In genomic region chr15:98772511-98773211, GRCm38 (mm10) we compare ENCODE assay signal across 8 mouse cellular contexts. TPM values are rescaled to one million over a fixed set of nuclear protein-coding genes. Genes with fewer than 3 reads are reported as not detected.
DNase-seq lines count a peak whose midpoint lies in the region; ATAC-seq lines count a peak whose summit lies in the region.

No protein-coding gene starts in this region.

- peaks cover 41% of the 10 kb centered on the region for H3K4me1 ChIP-seq in embryonic facial prominence, embryonic 15.5 days
- peaks cover 32% of the 10 kb centered on the region for H3K4me1 ChIP-seq in kidney, embryonic 16.5 days (ENCODE audit: insufficient read depth, low read length)
- peaks cover 36% of the 10 kb centered on the region for H3K4me1 ChIP-seq in megakaryocyte, embryonic 14.5 days

- 5% methylated on average over 36 of the region's 36 CpGs for WGBS in embryonic facial prominence, embryonic 15.5 days
- WGBS in kidney, embryonic 16.5 days, result 2% methylated on average over 36 of the region's 36 CpGs

- H3K4me2 ChIP-seq in embryonic facial prominence, embryonic 15.5 days (replicated peaks), result peak overlapping the region; percentile 53
- H3K4me2 ChIP-seq in kidney, embryonic 16.5 days (replicated peaks; ENCODE audit: low read depth, low read length), result peak overlapping the region; percentile 63

- DNase-seq in spleen, postnatal 36 days (ENCODE audit: low spot score in 2 of 2), result peak; percentile 48 to 59
- no peak for DNase-seq in spleen, adult 12 weeks (ENCODE audit: low spot score)
- DNase-seq in thymus, postnatal 0 days (ENCODE audit: low spot score), result peak; percentile 78
- no peak for DNase-seq in c-Kit-positive CD71-positive TER-119-positive erythroid progenitor cells, embryonic 14.5 days (ENCODE audit: low spot score)
- no peak for DNase-seq in left cerebral cortex, adult 11 months (ENCODE audit: low spot score)

- no peaks in the 10 kb centered on the region for H3K36me3 ChIP-seq in embryonic facial prominence, embryonic 15.5 days
- H3K36me3 ChIP-seq in kidney, embryonic 16.5 days (ENCODE audit: insufficient read depth, low read length), result no peaks in the 10 kb centered on the region
- H3K36me3 ChIP-seq in megakaryocyte, embryonic 14.5 days (replicated peaks; ENCODE audit: low read length), result no peaks in the 10 kb centered on the region

- H3K27me3 ChIP-seq in embryonic facial prominence, embryonic 15.5 days, result peaks cover 68% of the 10 kb centered on the region
- H3K27me3 ChIP-seq in kidney, embryonic 16.5 days (ENCODE audit: insufficient read depth, low read length), result peaks cover 77% of the 10 kb centered on the region
- peaks cover 93% of the 10 kb centered on the region for H3K27me3 ChIP-seq in megakaryocyte, embryonic 14.5 days (replicated peaks)

- no peak overlapping the region for H3K27ac ChIP-seq in embryonic facial prominence, embryonic 15.5 days (replicated peaks)
- H3K27ac ChIP-seq in kidney, embryonic 16.5 days (ENCODE audit: low read length), result no peak overlapping the region

- no peaks in the 10 kb centered on the region for H3K9me3 ChIP-seq in embryonic facial prominence, embryonic 15.5 days (replicated peaks)
- no peaks in the 10 kb centered on the region for H3K9me3 ChIP-seq in kidney, embryonic 16.5 days (ENCODE audit: low read length)
- H3K9me3 ChIP-seq in megakaryocyte, embryonic 14.5 days, result no peaks in the 10 kb centered on the region

- H3K9ac ChIP-seq in embryonic facial prominence, embryonic 15.5 days, result no peak overlapping the region; the same call in 1 of the 2 replicates
- H3K9ac ChIP-seq in kidney, embryonic 16.5 days (replicated peaks; ENCODE audit: low read length), result peak overlapping the region; percentile 33

- peak overlapping the region; percentile 33 for H3K4me3 ChIP-seq in embryonic facial prominence, embryonic 15.5 days (replicated peaks)
- H3K4me3 ChIP-seq in kidney, embryonic 16.5 days (ENCODE audit: low read length), result peak overlapping the region; percentile 43
- H3K4me3 ChIP-seq in megakaryocyte, embryonic 14.5 days (replicated peaks), result peak overlapping the region; percentile 90

- no peak; the same call in 1 of the 2 replicates for ATAC-seq in embryonic facial prominence, embryonic 15.5 days (ENCODE audit: insufficient number of reproducible peaks, low FRiP score, low TSS enrichment, low read depth)
- ATAC-seq in kidney, embryonic 16.5 days (ENCODE audit: low FRiP score, low TSS enrichment), result no peak; the same call in 1 of the 2 replicates

RNA-seq across cellular contexts. Expression of gene Wnt10b, which starts 5.3 kb away (rescaled TPM):
- polyA plus RNA-seq in embryonic facial prominence, embryonic 15.5 days (2015; fragmentation: Nextera tagmentation; extraction: Ambion mirVana), result 6.0 and 8.0 TPM in 2 replicates
- polyA plus RNA-seq in kidney, embryonic 16.5 days (2015; fragmentation: Nextera tagmentation; extraction: Ambion mirVana), result 0.17 TPM in 1 of 2 replicates, not detected in the other
- polyA plus RNA-seq in megakaryocyte, embryonic 14.5 days (2012; ENCODE audit: insufficient read depth, low replicate concordance), result not detected in 2 replicates
- polyA plus RNA-seq in thymus, postnatal 0 days (2015; fragmentation: Nextera tagmentation; extraction: Ambion mirVana), result 0.85 TPM in 2 replicates

RNA-seq across cellular contexts. Expression of gene Arf3, which starts 9.6 kb away (rescaled TPM):
- 52.6 and 53.3 TPM in 2 replicates for polyA plus RNA-seq in embryonic facial prominence, embryonic 15.5 days (2015; fragmentation: Nextera tagmentation; extraction: Ambion mirVana)
- 56.3 and 59.5 TPM in 2 replicates for polyA plus RNA-seq in kidney, embryonic 16.5 days (2015; fragmentation: Nextera tagmentation; extraction: Ambion mirVana)
- polyA plus RNA-seq in megakaryocyte, embryonic 14.5 days (2012; ENCODE audit: insufficient read depth, low replicate concordance), result 7.0 and 17.8 TPM in 2 replicates
- polyA plus RNA-seq in thymus, postnatal 0 days (2015; fragmentation: Nextera tagmentation; extraction: Ambion mirVana), result 36.5 and 42.2 TPM in 2 replicates

RNA-seq across cellular contexts. Expression of gene Wnt1, which starts 17.0 kb away (rescaled TPM):
- polyA plus RNA-seq in embryonic facial prominence, embryonic 15.5 days (2015; fragmentation: Nextera tagmentation; extraction: Ambion mirVana), result 0.07 TPM in 1 of 2 replicates, not detected in the other
- polyA plus RNA-seq in kidney, embryonic 16.5 days (2015; fragmentation: Nextera tagmentation; extraction: Ambion mirVana), result not detected in 2 replicates
- polyA plus RNA-seq in megakaryocyte, embryonic 14.5 days (2012; ENCODE audit: insufficient read depth, low replicate concordance), result not detected in 2 replicates
- 0.08 TPM in 1 of 2 replicates, not detected in the other for polyA plus RNA-seq in thymus, postnatal 0 days (2015; fragmentation: Nextera tagmentation; extraction: Ambion mirVana)

RNA-seq across cellular contexts. Expression of gene Ddn, which starts 36.6 kb away (rescaled TPM):
- polyA plus RNA-seq in embryonic facial prominence, embryonic 15.5 days (2015; fragmentation: Nextera tagmentation; extraction: Ambion mirVana), result 0.04 and 0.05 TPM in 2 replicates
- polyA plus RNA-seq in kidney, embryonic 16.5 days (2015; fragmentation: Nextera tagmentation; extraction: Ambion mirVana), result 2.6 and 3.3 TPM in 2 replicates
- polyA plus RNA-seq in megakaryocyte, embryonic 14.5 days (2012; ENCODE audit: insufficient read depth, low replicate concordance), result 0.32 and 0.73 TPM in 2 replicates
- polyA plus RNA-seq in thymus, postnatal 0 days (2015; fragmentation: Nextera tagmentation; extraction: Ambion mirVana), result 0.10 and 0.13 TPM in 2 replicates

RNA-seq across cellular contexts. Expression of gene Fkbp11, which starts 44.7 kb away (rescaled TPM):
- polyA plus RNA-seq in embryonic facial prominence, embryonic 15.5 days (2015; fragmentation: Nextera tagmentation; extraction: Ambion mirVana), result 82.8 and 87.4 TPM in 2 replicates
- 36.6 and 39.1 TPM in 2 replicates for polyA plus RNA-seq in kidney, embryonic 16.5 days (2015; fragmentation: Nextera tagmentation; extraction: Ambion mirVana)
- 9.6 and 18.2 TPM in 2 replicates for polyA plus RNA-seq in megakaryocyte, embryonic 14.5 days (2012; ENCODE audit: insufficient read depth, low replicate concordance)
- polyA plus RNA-seq in thymus, postnatal 0 days (2015; fragmentation: Nextera tagmentation; extraction: Ambion mirVana), result 4.6 and 6.4 TPM in 2 replicates

Comparison
In these comparisons a context has a peak if more than half of its experiments do, and no peak if none do; other contexts are left out.
1. DNase-seq: peak in spleen, postnatal 36 days (2 of 2) and thymus, postnatal 0 days (single experiment); none in spleen, adult 12 weeks (single experiment), c-Kit-positive CD71-positive TER-119-positive erythroid progenitor cells, embryonic 14.5 days (single experiment) and left cerebral cortex, adult 11 months (single experiment).
2. H3K4me3 ChIP-seq: peak in every context shown above with its lines; median percentile 90 in megakaryocyte, embryonic 14.5 days; 43 in kidney, embryonic 16.5 days; 33 in embryonic facial prominence, embryonic 15.5 days.